In the genomic region with DNA sequence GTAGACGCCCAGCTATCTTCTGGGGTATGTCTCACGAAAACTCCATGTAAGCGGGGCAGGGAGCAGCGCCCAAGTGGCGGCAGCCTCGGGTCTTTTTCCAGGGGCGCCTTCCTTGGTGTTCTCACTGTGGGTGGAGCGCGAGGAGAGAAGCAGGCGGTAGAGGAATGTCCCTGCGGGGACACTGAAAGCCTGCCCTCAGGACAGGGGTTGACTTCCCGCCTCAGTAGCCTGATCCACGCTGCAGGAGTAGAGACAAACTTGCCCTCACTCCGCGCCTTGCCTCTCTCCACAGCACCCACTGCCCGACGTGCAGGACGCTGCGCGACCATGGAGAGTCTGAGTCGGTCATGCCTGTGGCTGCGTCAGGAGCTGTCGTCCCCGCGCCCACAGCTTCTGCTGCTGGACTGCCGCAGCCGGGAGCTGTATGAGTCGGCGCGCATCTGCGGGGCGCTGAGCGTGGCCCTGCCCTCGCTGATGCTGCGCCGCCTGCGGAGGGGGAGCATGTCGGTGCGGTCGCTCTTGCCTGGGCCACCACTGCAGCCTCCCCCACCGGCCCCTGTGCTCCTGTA, we compare ENCODE assay signal across 8 mouse cellular contexts. TPM values are rescaled to one million over a fixed set of nuclear protein-coding genes. Genes with fewer than 3 reads are reported as not detected.
DNase-seq lines count a peak whose midpoint lies in the region; ATAC-seq and TF ChIP-seq lines count a peak whose summit lies in the region.

No protein-coding gene starts in this region.

- H3K9ac ChIP-seq in ES-Bruce4 (ENCODE audit: low read depth, poor library complexity, severe bottlenecking) = peak overlapping the region; percentile 79

- intact Hi-C loops in left cerebral cortex, postnatal 4 days (cut with DNase I) = no loop called here

- TF ChIP-seq POLR2A in ES-Bruce4 (IDR thresholded peaks at IDR 0.05; ENCODE audit: insufficient read depth, low read length) = no peak

- peaks cover 69% of the 10 kb centered on the region for H3K27me3 ChIP-seq in erythroblast, embryonic 14.5 days (ENCODE audit: control insufficient read depth)
- no peaks in the 10 kb centered on the region for H3K27me3 ChIP-seq in ES-Bruce4 (ENCODE audit: control insufficient read depth, insufficient read depth, low read length, poor library complexity, severe bottlenecking)

- TF ChIP-seq EP300 in ES-Bruce4 (IDR thresholded peaks at IDR 0.05; ENCODE audit: insufficient read depth, low read depth, low read length) = no peak

- DNase-seq in forelimb bud, embryonic 11.5 days (ENCODE audit: low read depth, low spot score) = peak; percentile 17
- peak; percentile 13 for DNase-seq in yolk sac, embryonic 10.5 days (ENCODE audit: low spot score)
- no peak for DNase-seq in right cerebral cortex, adult 2 months (ENCODE audit: low spot score in 2 of 2)
- DNase-seq in left cerebral cortex, postnatal 4 days = no peak

- peaks cover 23% of the 10 kb centered on the region for H3K9me3 ChIP-seq in erythroblast, embryonic 14.5 days (ENCODE audit: control insufficient read depth, low read length)
- H3K9me3 ChIP-seq in ES-Bruce4 (replicated peaks; ENCODE audit: control insufficient read depth, insufficient read depth, low read length, poor library complexity, severe bottlenecking) = no peaks in the 10 kb centered on the region

- no peaks in the 10 kb centered on the region; the same call in 1 of the 2 replicates for H3K36me3 ChIP-seq in erythroblast, embryonic 14.5 days (ENCODE audit: control insufficient read depth)
- H3K36me3 ChIP-seq in ES-Bruce4 (ENCODE audit: control insufficient read depth, insufficient read depth, low read length, poor library complexity, severe bottlenecking) = peaks cover 6% of the 10 kb centered on the region; the same call in 1 of the 2 replicates

- H3K27ac ChIP-seq in ES-Bruce4 (ENCODE audit: insufficient read depth, low read length) = no peak overlapping the region

- no peak for TF ChIP-seq CTCF in ES-Bruce4 (IDR thresholded peaks at IDR 0.05; ENCODE audit: low read depth, low read length)

- peak overlapping the region; percentile 36 for H3K4me3 ChIP-seq in erythroblast, embryonic 14.5 days (replicated peaks)
- H3K4me3 ChIP-seq in ES-Bruce4 (ENCODE audit: low read depth, low read length) = peak overlapping the region; percentile 97

- H3K4me1 ChIP-seq in erythroblast, embryonic 14.5 days (ENCODE audit: control insufficient read depth) = no peaks in the 10 kb centered on the region
- H3K4me1 ChIP-seq in ES-Bruce4 (ENCODE audit: control insufficient read depth, insufficient read depth, low read length) = no peaks in the 10 kb centered on the region

- no peak for ATAC-seq in erythroblast, adult 5-6 weeks (replicated peaks; ENCODE audit: low FRiP score, poor library complexity, severe bottlenecking)
- peak; percentile 20; the same call in 1 of the 2 replicates for ATAC-seq in megakaryocyte progenitor cell, adult 5-6 weeks (replicated peaks; ENCODE audit: poor library complexity)

RNA-seq across cellular contexts. Expression of gene Dusp9, which starts 0.8 kb away (rescaled TPM):
- polyA plus RNA-seq in erythroblast, embryonic 14.5 days (2012) = 0.10 TPM in 2 replicates
- not detected in 2 replicates for total RNA-seq in erythroblast, adult 5-6 weeks (2015; ENCODE audit: low replicate concordance)
- total RNA-seq in erythroblast, adult 5-6 weeks (2017; ENCODE audit: low replicate concordance) = 0.43 TPM in 1 of 2 replicates, not detected in the other
- polyA plus RNA-seq in ES-Bruce4 (2011; ENCODE audit: insufficient read depth, insufficient read length, low read depth, missing spikeins) = 214 and 216 TPM in 2 replicates
- 0.22 and 0.67 TPM in 2 replicates for total RNA-seq in megakaryocyte progenitor cell, adult 5-6 weeks (2015)
- 0.44 and 0.67 TPM in 2 replicates for total RNA-seq in megakaryocyte progenitor cell, adult 5-6 weeks (2017)
- total RNA-seq in left cerebral cortex, postnatal 4 days (2021) = under 1 TPM; 0.12 to 0.14 TPM

RNA-seq across cellular contexts. Expression of gene Pnck, which starts 19.9 kb away (rescaled TPM):
- polyA plus RNA-seq in erythroblast, embryonic 14.5 days (2012) = not detected in 2 replicates
- not detected in 2 replicates for total RNA-seq in erythroblast, adult 5-6 weeks (2015; ENCODE audit: low replicate concordance)
- not detected in 2 replicates for total RNA-seq in erythroblast, adult 5-6 weeks (2017; ENCODE audit: low replicate concordance)
- polyA plus RNA-seq in ES-Bruce4 (2011; ENCODE audit: insufficient read depth, insufficient read length, low read depth, missing spikeins) = 3.9 and 5.1 TPM in 2 replicates
- 0.71 and 1.2 TPM in 2 replicates for total RNA-seq in megakaryocyte progenitor cell, adult 5-6 weeks (2015)
- 0.21 TPM in 1 of 2 replicates, not detected in the other for total RNA-seq in megakaryocyte progenitor cell, adult 5-6 weeks (2017)
- 100 to 1,000 TPM; 105 to 140 TPM for total RNA-seq in left cerebral cortex, postnatal 4 days (2021)

RNA-seq across cellular contexts. Expression of gene Slc6a8, which starts 33.0 kb away (rescaled TPM):
- not detected in 2 replicates for polyA plus RNA-seq in erythroblast, embryonic 14.5 days (2012)
- not detected in 2 replicates for total RNA-seq in erythroblast, adult 5-6 weeks (2015; ENCODE audit: low replicate concordance)
- total RNA-seq in erythroblast, adult 5-6 weeks (2017; ENCODE audit: low replicate concordance) = 1.4 TPM in 1 of 2 replicates, not detected in the other
- polyA plus RNA-seq in ES-Bruce4 (2011; ENCODE audit: insufficient read depth, insufficient read length, low read depth, missing spikeins) = 74.8 and 76.8 TPM in 2 replicates
- 0.07 and 0.61 TPM in 2 replicates for total RNA-seq in megakaryocyte progenitor cell, adult 5-6 weeks (2015)
- 0.04 TPM in 1 of 2 replicates, not detected in the other for total RNA-seq in megakaryocyte progenitor cell, adult 5-6 weeks (2017)
- total RNA-seq in left cerebral cortex, postnatal 4 days (2021) = 10 to 100 TPM; 52.2 to 64.8 TPM

Comparison
In these comparisons a context has a peak if more than half of its experiments do, and no peak if none do; other contexts are left out.
1. DNase-seq: peak in forelimb bud, embryonic 11.5 days (single experiment) and yolk sac, embryonic 10.5 days (single experiment); none in right cerebral cortex, adult 2 months (0 of 2) and left cerebral cortex, postnatal 4 days (single experiment).
2. RNA of gene Pnck, which starts 19.9 kb away (total RNA-seq): 105 to 140 TPM in left cerebral cortex, postnatal 4 days; 0.21 to 1.2 TPM in megakaryocyte progenitor cell, adult 5-6 weeks and not detected in erythroblast, adult 5-6 weeks; every median in the first group is over 10 times any median in the second.
3. RNA of gene Slc6a8, which starts 33.0 kb away (total RNA-seq): 52.2 to 64.8 TPM in left cerebral cortex, postnatal 4 days; 0.04 to 0.61 TPM in megakaryocyte progenitor cell, adult 5-6 weeks and 1.4 TPM in erythroblast, adult 5-6 weeks; every median in the first group is over 10 times any median in the second.